Mouse (Mus musculus) 416B (cell line): ENCODE results near the gene Ovol2.

Source experiments
- DNase-seq: peaks from one replicate; pipeline ENCODE4 v3.0.0; 2011; ENCODE audit warnings: low read depth

Ovol2 gene

GRCm38 (mm10) chr2:144311372-144311771 is 20.6 kb downstream of the Ovol2 start:
- peak; percentile 60 for DNase-seq

GRCm38 (mm10) chr2:144310273-144310672 is 21.7 kb downstream of the Ovol2 start:
- no peak for DNase-seq

GRCm38 (mm10) chr2:144308561-144308960 is 23.4 kb downstream of the Ovol2 start:
- DNase-seq = no peak

- no peak for DNase-seq
These were observed 26.1 kb downstream of the Ovol2 start for GRCm38 (mm10) chr2:144305721-144306294.

GRCm38 (mm10) chr2:144301101-144301500 is 30.8 kb downstream of the Ovol2 start:
- peak; percentile 46 for DNase-seq

- peak; percentile 88 for DNase-seq
These were observed 31.9 kb downstream of the Ovol2 start for GRCm38 (mm10) chr2:144299749-144300669.

- DNase-seq = peak; percentile 22
These were observed 36.7 kb downstream of the Ovol2 start for GRCm38 (mm10) chr2:144295145-144295735.

- DNase-seq = no peak
These were observed 40.2 kb downstream of the Ovol2 start for GRCm38 (mm10) chr2:144291600-144292305.

GRCm38 (mm10) chr2:144290321-144290720 is 41.6 kb downstream of the Ovol2 start:
- DNase-seq = peak; percentile 77

GRCm38 (mm10) chr2:144281417-144281816 is 50.5 kb downstream of the Ovol2 start:
- DNase-seq = peak; percentile 39

- DNase-seq = no peak
These were observed 51.4 kb downstream of the Ovol2 start for GRCm38 (mm10) chr2:144280568-144280967.

GRCm38 (mm10) chr2:144279742-144280141 is 52.2 kb downstream of the Ovol2 start:
- DNase-seq = peak; percentile 66

GRCm38 (mm10) chr2:144276885-144277284 is 55.1 kb downstream of the Ovol2 start:
- DNase-seq = no peak

GRCm38 (mm10) chr2:144274741-144275140 is 57.2 kb downstream of the Ovol2 start:
- DNase-seq = peak; percentile 39

- DNase-seq = peak; percentile 32
These were observed 59.9 kb downstream of the Ovol2 start for GRCm38 (mm10) chr2:144272088-144272487.

GRCm38 (mm10) chr2:144270507-144271420 is 61.2 kb downstream of the Ovol2 start, which contains the start of the genes Mgme1 and Snx5:
Gene Mgme1, plus strand, starts transcription at chr2:144270663.
Gene Snx5, minus strand, starts transcription at chr2:144270906.
- DNase-seq = peak; percentile 97

GRCm38 (mm10) chr2:144269679-144270475 is 62.1 kb downstream of the Ovol2 start:
- DNase-seq = peak; percentile 50

GRCm38 (mm10) chr2:144269306-144269650 is 62.7 kb downstream of the Ovol2 start:
- peak; percentile 50 for DNase-seq

GRCm38 (mm10) chr2:144268446-144269305 is 63.3 kb downstream of the Ovol2 start:
- peak; percentile 28 for DNase-seq
